Mouse (Mus musculus) intestine, postnatal 0 days (tissue): Measurements from ENCODE around the gene Dnajb7. TPM values are rescaled to one million over a fixed set of nuclear protein-coding genes. Genes with fewer than 3 reads are reported as not detected.

ENCODE experiments used
- ATAC-seq: fragments of 200-750 bp; cut with Nextera tagmentation; 2 replicates; pipeline ENCODE4 v1.8.0; 2017; ENCODE audit warnings: mild to moderate bottlenecking, moderate TSS enrichment, moderate library complexity
- H3K27ac ChIP-seq: fragments of 300-500 bp; sonication (generic); 2 replicates; pipeline ENCODE4 v1.5.1; 2014; ENCODE audit warnings: mild to moderate bottlenecking, low read depth, low read length, moderate library complexity
- H3K27me3 ChIP-seq: fragments of 300-500 bp; sonication (generic); replicated peaks from 2 replicates; pipeline ENCODE4 v1.6.1; 2014; ENCODE audit warnings: low read length, mixed read lengths; ENCODE audit not compliant: control insufficient read depth, insufficient read depth
- H3K36me3 ChIP-seq: fragments of 300-500 bp; sonication (generic); 2 replicates; pipeline ENCODE4 v1.6.1; 2014; ENCODE audit warnings: mild to moderate bottlenecking, moderate library complexity; ENCODE audit not compliant: control insufficient read depth, insufficient read depth
- H3K4me1 ChIP-seq: fragments of 300-500 bp; sonication (generic); replicated peaks from 2 replicates; pipeline ENCODE4 v1.6.1; 2014; ENCODE audit warnings: antibody characterized with exemption, low read length, mixed read lengths; ENCODE audit not compliant: control insufficient read depth, insufficient read depth
- H3K4me2 ChIP-seq: fragments of 300-500 bp; sonication (generic); replicated peaks from 2 replicates; pipeline ENCODE4 v1.6.1; 2014; ENCODE audit warnings: low read depth, mild to moderate bottlenecking, moderate library complexity
- H3K4me3 ChIP-seq: fragments of 300-500 bp; sonication (generic); 2 replicates; pipeline ENCODE4 v1.5.1; 2014; ENCODE audit warnings: low read depth, low read length
- H3K9ac ChIP-seq: fragments of 300-500 bp; sonication (generic); 2 replicates; pipeline ENCODE4 v1.6.1; 2014; ENCODE audit warnings: mild to moderate bottlenecking, low read depth, low read length
- H3K9me3 ChIP-seq: fragments of 300-500 bp; sonication (generic); 2 replicates; pipeline ENCODE4 v1.6.1; 2016; ENCODE audit warnings: mixed run types; ENCODE audit not compliant: control insufficient read depth
- CTCF ChIP-seq: sonication (generic); IDR thresholded peaks from 2 replicates; pipeline ENCODE4 v1.5.1; 2016; ENCODE audit warnings: low read depth, mild to moderate bottlenecking, control low read depth, antibody characterized with exemption, moderate library complexity
- whole genome bisulfite sequencing: fragments of 180-500 bp; shearing (Covaris S2); extraction: QIAGEN DNeasy Blood & Tissue Kit; methylation state at CpG from one replicate; pipeline ENCODE4 v1.1.7; 2014; 5-methylcytosine and 5-hydroxymethylcytosine counted together
- polyA plus RNA-seq: library from polyadenylated mRNA; unstranded; fragments of >200 nt; fragmentation: Nextera tagmentation; extraction: Ambion mirVana; gene quantifications from 2 replicates; pipeline ENCODE4 v1.2.1, GENCODE M21; 2015

The Dnajb7 gene
- polyA plus RNA-seq, 1 experiment from 2014 or later: 0.17 TPM

DNA sequence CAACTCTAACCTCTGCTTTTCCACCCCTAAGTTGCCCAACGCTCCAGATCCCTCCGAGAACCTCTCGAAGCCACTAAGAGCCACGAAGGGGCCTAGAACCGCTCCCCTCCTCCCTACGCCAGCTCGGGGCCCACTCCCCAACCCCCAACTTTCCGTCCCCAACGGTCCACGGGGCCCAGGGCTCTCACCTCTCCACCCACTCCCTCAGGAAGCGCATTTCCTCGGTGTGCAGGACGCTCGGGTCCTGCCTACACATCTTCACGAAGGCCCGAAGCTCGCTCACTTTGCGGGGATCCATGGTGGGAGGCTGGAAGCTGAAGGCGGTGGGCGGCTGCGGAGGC lies 8.8 kb downstream of the Dnajb7 start:
- under 1% methylated on average over 21 of the region's 21 CpGs for WGBS

DNA sequence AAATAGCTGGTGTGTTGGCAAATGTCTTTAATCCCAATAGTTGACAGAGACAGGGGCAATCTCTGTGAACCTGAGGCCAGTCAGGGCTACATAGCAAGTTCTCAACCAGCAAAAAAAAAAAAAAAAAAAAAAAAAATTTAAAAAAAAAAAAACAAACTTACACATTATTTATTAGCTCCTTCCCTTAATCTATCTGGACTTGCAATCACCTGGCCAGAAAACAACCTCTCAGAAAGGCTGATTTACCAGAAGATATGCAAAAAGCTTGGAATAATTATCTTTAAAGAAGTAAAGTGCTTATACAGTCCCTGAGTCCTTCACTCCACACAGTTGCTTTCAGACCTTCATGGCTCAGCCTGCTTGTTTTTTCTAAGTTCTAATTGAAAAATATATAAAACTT lies 9.9 kb downstream of the Dnajb7 start:
- no peaks in the 10 kb centered on the region for H3K27me3 ChIP-seq
- H3K27ac ChIP-seq: no peak overlapping the region
- H3K4me2 ChIP-seq: peak overlapping the region; percentile 84
- H3K9ac ChIP-seq: no peak overlapping the region
- no peak for ATAC-seq
- no peak for TF ChIP-seq CTCF
- no peaks in the 10 kb centered on the region; the same call in 1 of the 2 replicates for H3K4me1 ChIP-seq
- H3K4me3 ChIP-seq: peak overlapping the region; percentile 99
- H3K36me3 ChIP-seq: no peaks in the 10 kb centered on the region
- H3K9me3 ChIP-seq: no peaks in the 10 kb centered on the region

More for the DNA sequence above, 8.8 kb downstream of the Dnajb7 start:
- H3K36me3 ChIP-seq: no peaks in the 10 kb centered on the region
- H3K9me3 ChIP-seq: no peaks in the 10 kb centered on the region
- no peaks in the 10 kb centered on the region; the same call in 1 of the 2 replicates for H3K4me1 ChIP-seq
- TF ChIP-seq CTCF: no peak
- peak overlapping the region; percentile 84 for H3K4me2 ChIP-seq
- H3K27ac ChIP-seq: peak overlapping the region; percentile 83
- peak overlapping the region; percentile 99 for H3K4me3 ChIP-seq
- peak overlapping the region; percentile 95 for H3K9ac ChIP-seq
- no peak for ATAC-seq
- H3K27me3 ChIP-seq: no peaks in the 10 kb centered on the region

DNA sequence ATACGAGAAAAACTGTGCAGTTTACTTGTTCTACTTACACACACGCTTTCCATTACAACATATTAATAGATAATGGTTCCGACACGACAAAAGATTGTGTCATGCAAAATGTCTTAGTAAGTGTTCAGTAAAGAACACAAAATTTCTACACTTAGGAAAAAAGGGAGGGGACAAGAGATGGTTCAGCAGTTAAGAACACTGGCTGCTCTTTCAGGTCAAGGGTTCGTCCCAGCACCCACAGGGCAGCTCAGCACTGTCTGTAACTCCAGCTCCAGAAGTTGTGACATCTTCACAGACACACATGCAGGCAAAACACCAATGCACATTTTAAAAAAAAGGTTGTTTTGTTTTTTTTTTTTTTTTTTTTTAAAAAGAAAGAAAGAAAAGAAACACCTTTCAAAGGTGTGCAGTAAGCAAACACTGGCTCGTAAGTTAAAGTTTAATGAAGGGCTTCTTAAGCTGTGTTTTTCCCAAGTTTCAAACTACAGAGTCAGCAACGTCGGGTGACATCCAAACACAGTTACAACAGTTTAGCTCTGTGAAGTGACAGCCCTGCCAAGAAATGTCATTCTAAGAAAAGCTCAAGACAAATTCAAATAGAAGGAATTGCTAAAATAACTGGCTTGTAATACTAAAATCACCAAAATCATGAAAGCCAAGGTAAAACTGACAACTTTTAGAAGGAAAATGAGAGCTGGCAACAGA lies 13.7 kb downstream of the Dnajb7 start:
- H3K4me3 ChIP-seq: no peak overlapping the region
- H3K9ac ChIP-seq: no peak overlapping the region
- H3K9me3 ChIP-seq: no peaks in the 10 kb centered on the region
- no peak for TF ChIP-seq CTCF
- H3K4me2 ChIP-seq: no peak overlapping the region
- no peaks in the 10 kb centered on the region for H3K27me3 ChIP-seq
- no peak overlapping the region; the same call in 1 of the 2 replicates for H3K27ac ChIP-seq
- peaks cover 9% of the 10 kb centered on the region for H3K36me3 ChIP-seq
- no peak for ATAC-seq
- no peaks in the 10 kb centered on the region; the same call in 1 of the 2 replicates for H3K4me1 ChIP-seq
- 56% methylated on average over 8 of the region's 8 CpGs for WGBS

DNA sequence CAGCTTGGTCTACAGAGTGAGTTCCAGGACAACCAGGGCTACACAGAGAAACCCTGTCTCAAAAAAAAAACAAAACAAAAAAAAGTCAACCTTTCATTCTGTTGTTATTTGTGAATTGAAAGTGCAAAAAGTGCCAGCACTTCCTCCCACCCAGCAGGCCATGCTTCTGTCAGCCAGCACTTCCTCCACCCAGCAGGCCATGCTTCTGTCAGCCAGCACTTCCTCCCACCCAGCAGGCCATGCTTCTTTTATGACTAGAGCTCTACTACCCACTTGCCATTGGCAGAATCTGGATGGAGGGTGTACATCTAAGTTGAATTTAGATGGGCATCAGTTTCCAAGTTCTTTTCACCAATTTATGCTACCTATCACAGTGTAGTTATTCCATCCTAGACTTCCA lies 15.1 kb downstream of the Dnajb7 start:
- Histone ChIP-seq H3K27ac (no peak overlapping the region), H3K36me3 (peaks cover 16% of the 10 kb centered on the region), H3K9ac (no peak overlapping the region), H3K4me3 (no peak overlapping the region), H3K4me1 (no peaks in the 10 kb centered on the region; the same call in 1 of the 2 replicates), H3K9me3 (no peaks in the 10 kb centered on the region), H3K27me3 (no peaks in the 10 kb centered on the region), H3K4me2 (no peak overlapping the region)
- ATAC-seq: no peak
- TF ChIP-seq CTCF: no peak

DNA sequence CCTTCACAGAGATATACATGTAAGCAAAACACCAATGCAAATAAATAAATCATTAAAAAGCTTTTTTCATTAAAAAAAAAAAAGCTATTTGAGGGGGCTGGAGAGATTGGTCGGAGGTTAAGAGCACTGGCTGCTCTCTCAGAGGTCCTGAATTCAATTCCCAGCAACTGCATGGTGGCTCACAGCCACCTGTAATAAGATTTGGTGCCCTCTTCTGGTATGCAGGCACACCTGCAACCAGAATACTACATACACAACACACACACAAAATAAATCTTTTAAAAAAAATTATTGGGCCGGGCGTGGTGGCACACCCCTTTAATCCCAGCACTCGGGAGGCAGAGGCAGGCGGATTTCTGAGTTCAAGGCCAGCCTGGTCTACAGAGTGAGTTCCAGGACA lies 21.8 kb downstream of the Dnajb7 start:
- no peak overlapping the region for H3K4me3 ChIP-seq
- WGBS: 95% methylated on average over 5 of the region's 5 CpGs
- H3K4me1 ChIP-seq: no peaks in the 10 kb centered on the region
- no peak overlapping the region for H3K9ac ChIP-seq
- H3K4me2 ChIP-seq: no peak overlapping the region
- ATAC-seq: no peak
- H3K27me3 ChIP-seq: no peaks in the 10 kb centered on the region
- TF ChIP-seq CTCF: peak; percentile 48
- H3K27ac ChIP-seq: no peak overlapping the region
- peaks cover 68% of the 10 kb centered on the region for H3K36me3 ChIP-seq
- H3K9me3 ChIP-seq: no peaks in the 10 kb centered on the region

DNA sequence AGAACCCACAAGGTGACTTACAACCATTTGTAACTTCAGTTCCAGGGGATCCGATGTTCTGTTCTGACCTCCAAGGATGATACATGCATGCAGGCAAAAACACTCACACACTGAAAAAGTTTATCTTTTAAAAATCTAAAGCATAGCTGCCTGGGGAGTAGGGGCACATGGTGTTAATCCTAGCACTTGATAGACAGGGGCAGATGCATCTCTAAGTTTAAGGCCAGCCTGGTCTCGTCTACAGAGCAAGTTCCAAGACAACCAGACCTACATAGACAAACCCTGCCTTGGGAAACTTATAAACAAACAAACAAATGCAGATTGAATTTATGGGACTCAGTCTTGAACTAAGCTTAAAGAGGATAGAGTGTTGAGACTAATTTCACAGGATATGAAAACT lies 29.3 kb downstream of the Dnajb7 start:
- Histone ChIP-seq H3K27me3 (no peaks in the 10 kb centered on the region), H3K4me1 (no peaks in the 10 kb centered on the region), H3K4me2 (no peak overlapping the region), H3K27ac (no peak overlapping the region), H3K9ac (no peak overlapping the region), H3K4me3 (no peak overlapping the region), H3K36me3 (peaks cover 48% of the 10 kb centered on the region), H3K9me3 (no peaks in the 10 kb centered on the region)
- TF ChIP-seq CTCF: no peak
- 87% methylated on average over 2 of the region's 2 CpGs for WGBS
- no peak for ATAC-seq
